Mouse (Mus musculus) kidney, embryonic 14.5 days (tissue): ENCODE results near the gene Catsperg2. TPM values are rescaled to one million over a fixed set of nuclear protein-coding genes. Genes with fewer than 3 reads are reported as not detected.
A peak's percentile ranks its signal among the peaks of the same experiment; 100 is the strongest.
"Not testable (repeated sequence)": the region's sequence is repeated elsewhere in the genome, so short reads cannot be mapped to it uniquely, and the experiment has no call there.

Source experiments
- ATAC-seq: fragments of 200-750 bp; cut with Nextera tagmentation; 2 replicates; pipeline ENCODE4 v1.8.0; 2017; ENCODE audit warnings: moderate number of reproducible peaks, mild to moderate bottlenecking, moderate TSS enrichment, moderate library complexity; ENCODE audit not compliant: low FRiP score, low TSS enrichment
- H3K27ac ChIP-seq: fragments of 300-500 bp; sonication (generic); 2 replicates; pipeline ENCODE4 v1.5.1; 2014; ENCODE audit warnings: low read depth, mild to moderate bottlenecking, low read length, moderate library complexity, mixed read lengths
- H3K27me3 ChIP-seq: fragments of 300-500 bp; sonication (generic); 2 replicates; pipeline ENCODE4 v1.6.1; 2014; ENCODE audit warnings: mild to moderate bottlenecking, low read length; ENCODE audit not compliant: control insufficient read depth, insufficient read depth
- H3K36me3 ChIP-seq: fragments of 300-500 bp; sonication (generic); 2 replicates; pipeline ENCODE4 v1.6.1; 2014; ENCODE audit warnings: low read length, mixed read lengths; ENCODE audit not compliant: control insufficient read depth, insufficient read depth
- H3K4me1 ChIP-seq: fragments of 300-500 bp; sonication (generic); 2 replicates; pipeline ENCODE4 v1.6.1; 2014; ENCODE audit warnings: low read length, mixed read lengths; ENCODE audit not compliant: control insufficient read depth, insufficient read depth
- H3K4me2 ChIP-seq: fragments of 300-500 bp; sonication (generic); replicated peaks from 2 replicates; pipeline ENCODE4 v1.6.1; 2014; ENCODE audit warnings: low read depth, mild to moderate bottlenecking, low read length
- H3K4me3 ChIP-seq: fragments of 300-500 bp; sonication (generic); 2 replicates; pipeline ENCODE4 v1.5.1; 2014; ENCODE audit warnings: mild to moderate bottlenecking, low read length
- H3K9ac ChIP-seq: fragments of 300-500 bp; sonication (generic); 2 replicates; pipeline ENCODE4 v1.6.1; 2014; ENCODE audit warnings: low read depth, mild to moderate bottlenecking, low read length, moderate library complexity
- H3K9me3 ChIP-seq: fragments of 300-500 bp; sonication (generic); 2 replicates; pipeline ENCODE4 v1.6.1; 2016; ENCODE audit warnings: low read length; ENCODE audit not compliant: control insufficient read depth
- WGBS: fragments of 180-500 bp; shearing (Covaris S2); extraction: QIAGEN DNeasy Blood & Tissue Kit; methylation state at CpG from one replicate; pipeline ENCODE4 v1.1.7; 2014; 5-methylcytosine and 5-hydroxymethylcytosine counted together
- microRNA counts: library from miRNA; unstranded; fragments of <30 nt; microRNA quantifications from one replicate; lab custom pipeline; 2017
- microRNA-seq: library from miRNA; unstranded; fragments of <30 nt; microRNA quantifications from one replicate; pipeline ENCODE4, GENCODE M21; 2016
- polyA plus RNA-seq: library from polyadenylated mRNA; unstranded; fragments of >200 nt; fragmentation: Nextera tagmentation; extraction: Ambion mirVana; gene quantifications from 2 replicates; pipeline ENCODE4 v1.2.1, GENCODE M21; 2014

The Catsperg2 gene
- polyA plus RNA-seq, 1 experiment from 2014 or later, result not detected

GRCm38 (mm10) chr7:29760476-29760875, 33.6 kb upstream of the Catsperg2 start:
- no peaks in the 10 kb centered on the region for H3K36me3 ChIP-seq

GRCm38 (mm10) chr7:29742258-29742657, 15.4 kb upstream of the Catsperg2 start:
- no peak for ATAC-seq
- Histone ChIP-seq H3K4me3 (no peak overlapping the region), H3K9ac (no peak overlapping the region), H3K36me3 (no peaks in the 10 kb centered on the region), H3K27ac (no peak overlapping the region), H3K4me1 (no peaks in the 10 kb centered on the region), H3K9me3 (no peaks in the 10 kb centered on the region; the same call in 1 of the 2 replicates), H3K27me3 (no peaks in the 10 kb centered on the region), H3K4me2 (no peak overlapping the region)
- WGBS, result 92% methylated on average over 3 of the region's 3 CpGs

More at GRCm38 (mm10) chr7:29760476-29760875, 33.6 kb upstream of the Catsperg2 start:
- Histone ChIP-seq H3K27ac (no peak overlapping the region), H3K9ac (no peak overlapping the region), H3K4me1 (no peaks in the 10 kb centered on the region), H3K9me3 (no peaks in the 10 kb centered on the region; the same call in 1 of the 2 replicates), H3K4me3 (no peak overlapping the region), H3K4me2 (no peak overlapping the region), H3K27me3 (no peaks in the 10 kb centered on the region)
- WGBS, result 82% methylated on average over 5 of the region's 5 CpGs
- no peak for ATAC-seq

GRCm38 (mm10) chr7:29728055-29728454, 1.2 kb upstream of the Catsperg2 start:
- H3K4me3 ChIP-seq, result no peak overlapping the region
- no peak overlapping the region for H3K9ac ChIP-seq
- H3K9me3 ChIP-seq, result peaks cover 13% of the 10 kb centered on the region
- H3K27me3 ChIP-seq, result no peaks in the 10 kb centered on the region
- 94% methylated on average over 2 of the region's 2 CpGs for WGBS
- H3K36me3 ChIP-seq, result no peaks in the 10 kb centered on the region
- no peak overlapping the region for H3K4me2 ChIP-seq
- no peaks in the 10 kb centered on the region for H3K4me1 ChIP-seq
- H3K27ac ChIP-seq, result no peak overlapping the region
- ATAC-seq, result no peak

- 34% methylated on average over 16 of the region's 17 CpGs for WGBS
- not testable (repeated sequence) for H3K36me3 ChIP-seq, H3K4me1 ChIP-seq, H3K27me3 ChIP-seq, H3K4me3 ChIP-seq, H3K4me2 ChIP-seq, ATAC-seq, H3K9ac ChIP-seq, H3K27ac ChIP-seq, H3K9me3 ChIP-seq
Measured at GRCm38 (mm10) chr7:29725461-29726142, 1.2 kb downstream of the Catsperg2 start.

GRCm38 (mm10) chr7:29708891-29709290, 17.9 kb downstream of the Catsperg2 start:
- ATAC-seq, H3K27ac ChIP-seq, H3K36me3 ChIP-seq, H3K9me3 ChIP-seq, H3K27me3 ChIP-seq, H3K4me2 ChIP-seq, H3K9ac ChIP-seq, H3K4me1 ChIP-seq, H3K4me3 ChIP-seq: not testable (repeated sequence)
- 84% methylated on average over 2 of the region's 2 CpGs for WGBS

- H3K9me3 ChIP-seq, H3K4me1 ChIP-seq, H3K4me2 ChIP-seq, H3K36me3 ChIP-seq, H3K9ac ChIP-seq, H3K27ac ChIP-seq, H3K27me3 ChIP-seq, ATAC-seq, H3K4me3 ChIP-seq: not testable (repeated sequence)
- 84% methylated on average over 3 of the region's 3 CpGs for WGBS
Measured at GRCm38 (mm10) chr7:29695231-29695630, 31.6 kb downstream of the Catsperg2 start.

- H3K27ac ChIP-seq, result no peak overlapping the region
- peaks cover 10% of the 10 kb centered on the region; the same call in 1 of the 2 replicates for H3K9me3 ChIP-seq
- no peak for ATAC-seq
- no peaks in the 10 kb centered on the region for H3K27me3 ChIP-seq
- H3K9ac ChIP-seq, result no peak overlapping the region
- WGBS, result 65% methylated on average over 3 of the region's 3 CpGs
- H3K36me3 ChIP-seq, result no peaks in the 10 kb centered on the region
- no peaks in the 10 kb centered on the region for H3K4me1 ChIP-seq
- no peak overlapping the region for H3K4me3 ChIP-seq
- H3K4me2 ChIP-seq, result no peak overlapping the region
Measured at GRCm38 (mm10) chr7:29681868-29682267, 45.0 kb downstream of the Catsperg2 start.

MicroRNAs within 50 kb of the gene (microRNA counts, 519-probe panel; counts per million panel counts)
- not detected for microRNA mmu-miR-1964 (lab: Ali Mortazavi, UCI)

Small RNA genes lying within 50 kb of the gene (microRNA-seq; reads per million reads assigned to microRNA genes)
- gene Mir1964, result 3.2 reads per million, percentile 12 among the genes with 10 or more reads in this experiment

Other genes with a start within 250 kb of the Catsperg2 start
- 9.5 and 17.4 TPM in 2 replicates for gene Sipa1l3, start 208.4 kb downstream of the Catsperg2 start, polyA plus RNA-seq
- gene Zfp84, start 41.5 kb upstream of the Catsperg2 start, polyA plus RNA-seq, result 9.1 and 14.3 TPM in 2 replicates
- 8.3 and 8.9 TPM in 2 replicates for gene Zfp30, start 57.0 kb upstream of the Catsperg2 start, polyA plus RNA-seq
- gene Zfp790, start 89.1 kb upstream of the Catsperg2 start, polyA plus RNA-seq, result 4.9 and 12.3 TPM in 2 replicates
- gene Zfp940, start 126.6 kb upstream of the Catsperg2 start, polyA plus RNA-seq, result 4.7 and 7.6 TPM in 2 replicates
- gene Zfp420, start 132.9 kb upstream of the Catsperg2 start, polyA plus RNA-seq, result 7.2 and 9.1 TPM in 2 replicates
- gene Zfp27, start 179.5 kb upstream of the Catsperg2 start, polyA plus RNA-seq, result 8.7 and 13.0 TPM in 2 replicates
- 5.7 and 7.2 TPM in 2 replicates for gene Zfp383, start 181.2 kb upstream of the Catsperg2 start, polyA plus RNA-seq
- 7.2 and 11.0 TPM in 2 replicates for gene Zfp74, start 227.1 kb upstream of the Catsperg2 start, polyA plus RNA-seq